Comparison of ENCODE assay signal across 8 mouse cellular contexts in the genomic region with DNA sequence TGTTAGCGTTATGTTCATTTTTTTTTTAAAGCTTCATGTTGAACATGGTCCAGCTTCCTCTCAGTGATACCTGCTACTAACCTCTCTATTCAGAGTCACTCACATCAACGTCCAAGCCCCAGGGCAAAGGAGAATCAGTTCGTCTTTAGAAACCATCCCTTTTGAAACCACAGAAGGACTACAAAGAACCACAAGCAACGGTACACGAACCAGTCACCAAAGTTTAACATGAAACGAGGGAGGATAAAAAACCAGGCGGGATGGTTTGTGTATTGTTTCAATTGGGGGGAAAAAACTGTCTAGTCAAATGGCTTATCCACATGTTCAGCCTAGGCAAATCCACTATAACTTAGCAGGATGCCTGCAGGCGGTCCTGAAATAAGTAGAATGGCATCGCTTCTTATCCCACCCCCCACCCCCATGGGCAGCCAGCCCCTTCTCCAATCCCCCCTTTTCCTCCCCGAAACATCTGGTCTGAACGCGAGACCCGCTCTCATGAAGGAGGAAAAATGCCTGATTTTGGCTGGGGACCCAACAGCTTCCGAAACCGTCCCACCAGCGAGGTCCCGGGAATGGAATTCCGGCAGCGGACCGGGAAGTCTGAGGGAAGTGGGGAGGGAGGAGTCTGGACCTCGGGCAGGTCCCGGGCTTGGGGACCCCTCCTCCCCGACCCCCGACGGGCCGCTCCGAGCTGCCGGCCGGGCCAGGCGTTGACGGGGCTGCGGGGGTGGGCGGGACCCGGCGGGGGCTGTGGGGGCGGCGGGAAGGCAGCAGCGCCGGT. TPM values are rescaled to one million over a fixed set of nuclear protein-coding genes. Genes with fewer than 3 reads are reported as not detected.
DNase-seq lines count a peak whose midpoint lies in the region; ATAC-seq lines count a peak whose summit lies in the region.

No protein-coding gene starts in this region.

- H3K4me1 ChIP-seq in forebrain, embryonic 14.5 days (ENCODE audit: control insufficient read depth, insufficient read depth, low read length) = peaks cover 7% of the 10 kb centered on the region; the same call in 1 of the 2 replicates
- peaks cover 17% of the 10 kb centered on the region for H3K4me1 ChIP-seq in lung, embryonic 16.5 days (replicated peaks; ENCODE audit: control insufficient read depth, insufficient read depth, low read length)

- intact Hi-C loops in left cerebral cortex, postnatal 4 days (cut with DNase I) = loop anchor here (5.0 kb wide), 1 partner anchor 52 kb away; no protein-coding TSS in a partner anchor

- peak; percentile 22 for DNase-seq in cerebellum, adult 8-10 months
- no peak for DNase-seq in cerebellum, postnatal 4 days (ENCODE audit: low spot score in 2 of 2)
- DNase-seq in ES-CJ7 (ENCODE audit: low read depth, low spot score) = peak; percentile 17
- peak; percentile 36 for DNase-seq in forebrain, embryonic 14.5 days (ENCODE audit: low spot score)
- peak; percentile 62 for DNase-seq in induced T-regulatory cell, adult 2 months (ENCODE audit: low read depth)
- no peak for DNase-seq in natural killer cell, adult 2 months (ENCODE audit: low spot score in 2 of 2)
- no peak for DNase-seq in left cerebral cortex, postnatal 4 days

- H3K9ac ChIP-seq in forebrain, embryonic 14.5 days (ENCODE audit: low read length) = peak overlapping the region; percentile 84
- H3K9ac ChIP-seq in lung, embryonic 16.5 days (ENCODE audit: low read length) = peak overlapping the region; percentile 93

- ATAC-seq in forebrain, embryonic 14.5 days = no peak
- ATAC-seq in lung, embryonic 16.5 days (ENCODE audit: low read depth) = peak; percentile 73

- H3K4me3 ChIP-seq in forebrain, embryonic 14.5 days (ENCODE audit: low read depth, low read length) = peak overlapping the region; percentile 77
- H3K4me3 ChIP-seq in lung, embryonic 16.5 days (ENCODE audit: low read length) = peak overlapping the region; percentile 79

- H3K9me3 ChIP-seq in forebrain, embryonic 14.5 days (replicated peaks; ENCODE audit: control insufficient read depth, low read length) = no peaks in the 10 kb centered on the region
- H3K9me3 ChIP-seq in lung, embryonic 16.5 days (ENCODE audit: control insufficient read depth, low read length) = no peaks in the 10 kb centered on the region

- H3K27ac ChIP-seq in forebrain, embryonic 14.5 days (ENCODE audit: low read depth, low read length) = peak overlapping the region; percentile 76
- H3K27ac ChIP-seq in lung, embryonic 16.5 days (ENCODE audit: low read length) = peak overlapping the region; percentile 89

- peak overlapping the region; percentile 79 for H3K4me2 ChIP-seq in forebrain, embryonic 14.5 days (ENCODE audit: low read length)
- peak overlapping the region; percentile 72 for H3K4me2 ChIP-seq in lung, embryonic 16.5 days (ENCODE audit: low read depth, low read length)

- H3K27me3 ChIP-seq in forebrain, embryonic 14.5 days (replicated peaks; ENCODE audit: control insufficient read depth, insufficient read depth, low read length) = no peaks in the 10 kb centered on the region
- no peaks in the 10 kb centered on the region for H3K27me3 ChIP-seq in lung, embryonic 16.5 days (ENCODE audit: control insufficient read depth, insufficient read depth, low read depth, low read length)

- 2% methylated on average over 25 of the region's 39 CpGs for WGBS in forebrain, embryonic 14.5 days
- 1% methylated on average over 31 of the region's 39 CpGs for WGBS in lung, embryonic 16.5 days

- H3K36me3 ChIP-seq in forebrain, embryonic 14.5 days (ENCODE audit: control insufficient read depth, insufficient read depth, low read length) = no peaks in the 10 kb centered on the region
- no peaks in the 10 kb centered on the region for H3K36me3 ChIP-seq in lung, embryonic 16.5 days (ENCODE audit: control insufficient read depth, insufficient read depth, low read length)

RNA-seq across cellular contexts. Expression of a gene that starts 0.7 kb away (rescaled TPM):
- 3.9 and 5.6 TPM in 2 replicates for polyA plus RNA-seq in forebrain, embryonic 14.5 days (2014; fragmentation: Nextera tagmentation; extraction: Ambion mirVana)
- 29.1 and 29.3 TPM in 2 replicates for polyA plus RNA-seq in lung, embryonic 16.5 days (2015; fragmentation: Nextera tagmentation; extraction: Ambion mirVana)
- 10 to 100 TPM; 23.2 to 24.0 TPM for total RNA-seq in left cerebral cortex, postnatal 4 days (2021)

RNA-seq across cellular contexts. Expression of a gene that starts 23.1 kb away (rescaled TPM):
- polyA plus RNA-seq in forebrain, embryonic 14.5 days (2014; fragmentation: Nextera tagmentation; extraction: Ambion mirVana) = 230 and 247 TPM in 2 replicates
- 459 and 464 TPM in 2 replicates for polyA plus RNA-seq in lung, embryonic 16.5 days (2015; fragmentation: Nextera tagmentation; extraction: Ambion mirVana)
- 100 to 1,000 TPM; 238 to 247 TPM for total RNA-seq in left cerebral cortex, postnatal 4 days (2021)

Comparison
In these comparisons a context has a peak if more than half of its experiments do, and no peak if none do; other contexts are left out.
1. DNase-seq: peak in cerebellum, adult 8-10 months (single experiment), ES-CJ7 (single experiment), forebrain, embryonic 14.5 days (single experiment) and induced T-regulatory cell, adult 2 months (single experiment); none in cerebellum, postnatal 4 days (0 of 2), natural killer cell, adult 2 months (0 of 2) and left cerebral cortex, postnatal 4 days (single experiment).